Comparison of ENCODE assay signal across 8 mouse cellular contexts in genomic region chr12:113341046-113341445, GRCm38 (mm10).
"Had no signal": no experiment of that assay in that cellular context is flagged by ENCODE, and none has a peak within 500 bp of the region (broad histone marks: within the 10 kb centered on the region; RNA-seq: fewer than 3 reads in every experiment).

No protein-coding gene starts in this region.

- DNase-seq: kidney, adult 8-10 months; kidney, postnatal 36 days; layer of hippocampus, adult 9-11 months; layer of hippocampus, postnatal 36 days; lung, embryonic 14.5 days; lung, postnatal 10 days; right cerebral cortex, postnatal 14 days had no signal

- ATAC-seq: liver, embryonic 12.5 days had no signal
